Mouse (Mus musculus): ENCODE results near the gene Rab21. TPM values are rescaled to one million over a fixed set of nuclear protein-coding genes. Genes with fewer than 3 reads are reported as not detected.

Rab21 gene
- polyA plus RNA-seq, 1 experiment from 2014 or later = 10.0 TPM

GRCm38 (mm10) chr10:115354553-115354952 is 39.2 kb upstream of the Rab21 start:
- Histone ChIP-seq H3K4me2 (ENCODE audit: low read depth, low read length, severe bottlenecking) (no peak overlapping the region), H3K4me3 (ENCODE audit: low read depth, low read length) (no peak overlapping the region), H3K27me3 (ENCODE audit: control insufficient read depth, insufficient read depth, low read length) (no peaks in the 10 kb centered on the region), H3K36me3 (ENCODE audit: control insufficient read depth, insufficient read depth, low read length) (no peaks in the 10 kb centered on the region; the same call in 1 of the 2 replicates), H3K27ac (ENCODE audit: low read depth, low read length) (no peak overlapping the region), H3K9me3 (ENCODE audit: control insufficient read depth, low read length) (no peaks in the 10 kb centered on the region), H3K9ac (ENCODE audit: low read length) (no peak overlapping the region), H3K4me1 (replicated peaks; ENCODE audit: control insufficient read depth, insufficient read depth, low read length) (no peaks in the 10 kb centered on the region)
- DNase-seq (ENCODE audit: low spot score) = no peak
- 70% methylated on average over 6 of the region's 6 CpGs for WGBS
- ATAC-seq (replicated peaks; ENCODE audit: low FRiP score) = no peak

- Histone ChIP-seq H3K27me3 (ENCODE audit: control insufficient read depth, insufficient read depth, low read length) (no peaks in the 10 kb centered on the region), H3K9me3 (ENCODE audit: control insufficient read depth, low read length) (no peaks in the 10 kb centered on the region), H3K4me3 (ENCODE audit: low read depth, low read length) (no peak overlapping the region), H3K36me3 (ENCODE audit: control insufficient read depth, insufficient read depth, low read length) (no peaks in the 10 kb centered on the region), H3K4me2 (ENCODE audit: low read depth, low read length, severe bottlenecking) (no peak overlapping the region), H3K27ac (ENCODE audit: low read depth, low read length) (no peak overlapping the region), H3K9ac (ENCODE audit: low read length) (no peak overlapping the region), H3K4me1 (replicated peaks; ENCODE audit: control insufficient read depth, insufficient read depth, low read length) (no peaks in the 10 kb centered on the region)
- no peak for DNase-seq (ENCODE audit: low spot score)
- 89% methylated on average over 2 of the region's 2 CpGs for WGBS
- no peak for ATAC-seq (replicated peaks; ENCODE audit: low FRiP score)
Measured at GRCm38 (mm10) chr10:115350810-115351397, 35.5 kb upstream of the Rab21 start.

- Histone ChIP-seq H3K4me2 (ENCODE audit: low read depth, low read length, severe bottlenecking) (no peak overlapping the region), H3K4me1 (replicated peaks; ENCODE audit: control insufficient read depth, insufficient read depth, low read length) (no peaks in the 10 kb centered on the region), H3K27me3 (ENCODE audit: control insufficient read depth, insufficient read depth, low read length) (no peaks in the 10 kb centered on the region), H3K9ac (ENCODE audit: low read length) (no peak overlapping the region), H3K36me3 (ENCODE audit: control insufficient read depth, insufficient read depth, low read length) (no peaks in the 10 kb centered on the region), H3K4me3 (ENCODE audit: low read depth, low read length) (no peak overlapping the region), H3K9me3 (ENCODE audit: control insufficient read depth, low read length) (no peaks in the 10 kb centered on the region), H3K27ac (ENCODE audit: low read depth, low read length) (no peak overlapping the region)
- ATAC-seq (replicated peaks; ENCODE audit: low FRiP score) = no peak
- no peak for DNase-seq (ENCODE audit: low spot score)
- 89% methylated on average over 7 of the region's 7 CpGs for WGBS
Measured at GRCm38 (mm10) chr10:115349509-115349908, 34.1 kb upstream of the Rab21 start.

- no peaks in the 10 kb centered on the region for H3K9me3 ChIP-seq (ENCODE audit: control insufficient read depth, low read length)
- no peak for DNase-seq (ENCODE audit: low spot score)
- ATAC-seq (replicated peaks; ENCODE audit: low FRiP score) = no peak
Measured at GRCm38 (mm10) chr10:115349029-115349428, 33.6 kb upstream of the Rab21 start.

GRCm38 (mm10) chr10:115348131-115348530 is 32.7 kb upstream of the Rab21 start:
- Histone ChIP-seq H3K4me3 (ENCODE audit: low read depth, low read length) (no peak overlapping the region), H3K27ac (ENCODE audit: low read depth, low read length) (no peak overlapping the region), H3K27me3 (ENCODE audit: control insufficient read depth, insufficient read depth, low read length) (no peaks in the 10 kb centered on the region), H3K4me1 (replicated peaks; ENCODE audit: control insufficient read depth, insufficient read depth, low read length) (no peaks in the 10 kb centered on the region), H3K4me2 (ENCODE audit: low read depth, low read length, severe bottlenecking) (no peak overlapping the region), H3K36me3 (ENCODE audit: control insufficient read depth, insufficient read depth, low read length) (no peaks in the 10 kb centered on the region), H3K9ac (ENCODE audit: low read length) (no peak overlapping the region), H3K9me3 (ENCODE audit: control insufficient read depth, low read length) (no peaks in the 10 kb centered on the region)
- 85% methylated on average over 6 of the region's 6 CpGs for WGBS
- no peak for DNase-seq (ENCODE audit: low spot score)
- no peak for ATAC-seq (replicated peaks; ENCODE audit: low FRiP score)

More at GRCm38 (mm10) chr10:115349029-115349428, 33.6 kb upstream of the Rab21 start:
- no peak overlapping the region for H3K27ac ChIP-seq (ENCODE audit: low read depth, low read length)
- no peak overlapping the region for H3K4me3 ChIP-seq (ENCODE audit: low read depth, low read length)
- H3K27me3 ChIP-seq (ENCODE audit: control insufficient read depth, insufficient read depth, low read length) = no peaks in the 10 kb centered on the region
- no peak overlapping the region for H3K4me2 ChIP-seq (ENCODE audit: low read depth, low read length, severe bottlenecking)
- no peak overlapping the region for H3K9ac ChIP-seq (ENCODE audit: low read length)
- H3K4me1 ChIP-seq (replicated peaks; ENCODE audit: control insufficient read depth, insufficient read depth, low read length) = no peaks in the 10 kb centered on the region
- 78% methylated on average over 10 of the region's 10 CpGs for WGBS
- no peaks in the 10 kb centered on the region for H3K36me3 ChIP-seq (ENCODE audit: control insufficient read depth, insufficient read depth, low read length)

- H3K27ac ChIP-seq (ENCODE audit: low read depth, low read length) = no peak overlapping the region
- H3K27me3 ChIP-seq (ENCODE audit: control insufficient read depth, insufficient read depth, low read length) = no peaks in the 10 kb centered on the region
- H3K36me3 ChIP-seq (ENCODE audit: control insufficient read depth, insufficient read depth, low read length) = no peaks in the 10 kb centered on the region
- no peak overlapping the region for H3K4me2 ChIP-seq (ENCODE audit: low read depth, low read length, severe bottlenecking)
- ATAC-seq (replicated peaks; ENCODE audit: low FRiP score) (no peak), DNase-seq (ENCODE audit: low spot score) (no peak)
- no peak overlapping the region for H3K4me3 ChIP-seq (ENCODE audit: low read depth, low read length)
- no peaks in the 10 kb centered on the region for H3K4me1 ChIP-seq (replicated peaks; ENCODE audit: control insufficient read depth, insufficient read depth, low read length)
- no peaks in the 10 kb centered on the region for H3K9me3 ChIP-seq (ENCODE audit: control insufficient read depth, low read length)
- H3K9ac ChIP-seq (ENCODE audit: low read length) = no peak overlapping the region
Measured at GRCm38 (mm10) chr10:115346444-115346843, 31.1 kb upstream of the Rab21 start.

GRCm38 (mm10) chr10:115342771-115343425 is 27.5 kb upstream of the Rab21 start:
- H3K9ac ChIP-seq (ENCODE audit: low read length) = no peak overlapping the region
- no peaks in the 10 kb centered on the region for H3K9me3 ChIP-seq (ENCODE audit: control insufficient read depth, low read length)
- no peaks in the 10 kb centered on the region for H3K27me3 ChIP-seq (ENCODE audit: control insufficient read depth, insufficient read depth, low read length)
- H3K27ac ChIP-seq (ENCODE audit: low read depth, low read length) = no peak overlapping the region
- DNase-seq (ENCODE audit: low spot score) (no peak), ATAC-seq (replicated peaks; ENCODE audit: low FRiP score) (no peak)
- H3K4me1 ChIP-seq (replicated peaks; ENCODE audit: control insufficient read depth, insufficient read depth, low read length) = no peaks in the 10 kb centered on the region
- WGBS = 85% methylated on average over 4 of the region's 4 CpGs
- no peak overlapping the region for H3K4me3 ChIP-seq (ENCODE audit: low read depth, low read length)
- no peak overlapping the region for H3K4me2 ChIP-seq (ENCODE audit: low read depth, low read length, severe bottlenecking)
- H3K36me3 ChIP-seq (ENCODE audit: control insufficient read depth, insufficient read depth, low read length) = no peaks in the 10 kb centered on the region

GRCm38 (mm10) chr10:115339820-115340328 is 24.5 kb upstream of the Rab21 start:
- 92% methylated on average over 7 of the region's 7 CpGs for WGBS
- Histone ChIP-seq H3K27ac (ENCODE audit: low read depth, low read length) (no peak overlapping the region), H3K36me3 (ENCODE audit: control insufficient read depth, insufficient read depth, low read length) (no peaks in the 10 kb centered on the region), H3K4me1 (replicated peaks; ENCODE audit: control insufficient read depth, insufficient read depth, low read length) (no peaks in the 10 kb centered on the region), H3K9ac (ENCODE audit: low read length) (no peak overlapping the region), H3K9me3 (ENCODE audit: control insufficient read depth, low read length) (no peaks in the 10 kb centered on the region), H3K4me3 (ENCODE audit: low read depth, low read length) (no peak overlapping the region), H3K27me3 (ENCODE audit: control insufficient read depth, insufficient read depth, low read length) (no peaks in the 10 kb centered on the region), H3K4me2 (ENCODE audit: low read depth, low read length, severe bottlenecking) (no peak overlapping the region)
- no peak for DNase-seq (ENCODE audit: low spot score)
- ATAC-seq (replicated peaks; ENCODE audit: low FRiP score) = no peak

GRCm38 (mm10) chr10:115336901-115337300 is 21.5 kb upstream of the Rab21 start:
- ATAC-seq (replicated peaks; ENCODE audit: low FRiP score) = no peak
- H3K9ac ChIP-seq (ENCODE audit: low read length) = no peak overlapping the region
- H3K4me3 ChIP-seq (ENCODE audit: low read depth, low read length) = no peak overlapping the region
- no peaks in the 10 kb centered on the region for H3K36me3 ChIP-seq (ENCODE audit: control insufficient read depth, insufficient read depth, low read length)
- no peaks in the 10 kb centered on the region for H3K9me3 ChIP-seq (ENCODE audit: control insufficient read depth, low read length)
- no peak for DNase-seq (ENCODE audit: low spot score)
- H3K27ac ChIP-seq (ENCODE audit: low read depth, low read length) = no peak overlapping the region
- WGBS = 84% methylated on average over 4 of the region's 4 CpGs
- H3K27me3 ChIP-seq (ENCODE audit: control insufficient read depth, insufficient read depth, low read length) = no peaks in the 10 kb centered on the region
- H3K4me2 ChIP-seq (ENCODE audit: low read depth, low read length, severe bottlenecking) = no peak overlapping the region
- no peaks in the 10 kb centered on the region for H3K4me1 ChIP-seq (replicated peaks; ENCODE audit: control insufficient read depth, insufficient read depth, low read length)

Data from forebrain, embryonic 11.5 days (tissue).